Mouse (Mus musculus) layer of hippocampus, adult 11-12 months (tissue): ENCODE data around the gene Sh3rf1.

Experiments
- DNase-seq: peaks from one replicate; pipeline ENCODE4 v3.0.0; 2022; ENCODE audit warnings: low spot score

The Sh3rf1 gene

DNA sequence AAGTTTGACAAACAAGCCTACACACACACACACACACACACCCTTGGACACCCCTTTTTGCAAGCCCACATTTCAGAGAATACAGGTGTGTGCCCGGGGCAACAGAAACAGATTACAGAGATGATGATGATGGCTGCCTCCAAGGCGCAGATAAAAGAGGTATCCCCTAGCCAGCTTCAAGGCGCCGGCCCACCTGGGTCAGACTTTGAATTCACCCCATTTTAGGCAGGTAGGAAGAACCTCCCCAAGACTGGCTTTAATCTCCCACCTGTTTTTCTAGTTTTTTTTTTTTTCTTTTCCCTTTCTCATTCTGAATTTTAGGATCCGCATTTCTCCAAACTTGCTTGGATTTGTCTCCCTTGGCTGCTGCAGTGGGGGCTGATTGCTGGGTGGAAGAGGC lies 389 bp upstream of the Sh3rf1 start:
- no peak for DNase-seq

DNA sequence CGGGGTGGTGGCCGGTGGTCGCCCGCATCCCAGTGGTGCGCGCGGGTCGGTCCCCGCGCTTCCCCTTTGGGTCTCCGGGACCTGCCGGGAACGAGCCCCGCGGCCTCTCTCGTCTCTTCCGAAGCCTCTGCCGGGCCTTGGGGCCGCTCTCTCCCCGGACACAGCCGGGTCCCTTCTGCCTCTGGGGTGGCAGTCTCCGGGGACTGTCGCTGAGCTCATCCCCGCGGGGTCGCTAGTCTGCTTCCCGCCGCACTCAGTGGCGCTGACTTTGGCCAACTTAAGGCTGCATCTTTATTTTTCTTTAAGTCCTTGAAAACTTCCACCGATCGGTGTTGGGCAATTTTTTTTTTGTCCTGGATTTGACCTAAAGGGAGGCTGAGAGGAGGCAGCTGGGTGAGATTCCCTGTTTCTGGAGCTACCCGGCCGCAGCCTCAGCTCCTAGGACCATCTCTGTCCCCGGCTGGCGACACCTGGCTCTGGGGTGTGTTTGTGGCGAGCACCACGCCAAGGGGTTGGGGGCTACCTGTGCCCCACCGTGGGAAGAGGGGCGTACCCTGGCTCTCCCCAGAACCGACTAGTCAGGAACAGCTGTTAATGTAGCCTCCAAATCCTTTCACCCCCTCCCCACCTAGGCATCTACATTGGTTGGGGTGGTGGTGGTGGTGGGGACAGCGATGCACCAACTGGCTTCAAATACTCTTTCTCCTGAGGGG lies 864 bp downstream of the Sh3rf1 start:
- peak; percentile 35 for DNase-seq

GRCm38 (mm10) chr8:61225581-61226395 lies 2.1 kb downstream of the Sh3rf1 start:
- no peak for DNase-seq

GRCm38 (mm10) chr8:61226632-61227031 lies 3.0 kb downstream of the Sh3rf1 start:
- no peak for DNase-seq

DNA sequence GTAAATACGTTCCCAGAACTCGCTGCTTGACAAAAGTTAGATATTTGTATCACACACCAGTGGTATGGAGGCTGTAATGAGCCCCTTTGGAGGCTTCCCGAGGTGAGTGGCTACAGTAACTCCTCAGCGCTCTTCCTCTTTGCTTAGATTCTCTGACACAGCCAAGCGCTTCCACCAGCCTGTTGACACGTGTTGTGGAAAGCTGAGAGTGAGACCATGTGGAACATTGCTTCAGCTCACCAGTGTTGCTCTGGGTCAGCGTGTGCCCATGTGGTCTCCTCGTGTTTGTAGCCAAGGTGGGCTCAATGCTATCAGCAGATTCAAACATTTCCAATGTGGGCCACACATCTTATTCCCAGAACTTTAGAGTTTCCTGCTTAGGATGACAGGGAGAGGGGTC lies 5.0 kb downstream of the Sh3rf1 start:
- no peak for DNase-seq

- no peak for DNase-seq
Measured at GRCm38 (mm10) chr8:61229511-61230195, 6.0 kb downstream of the Sh3rf1 start.

DNA sequence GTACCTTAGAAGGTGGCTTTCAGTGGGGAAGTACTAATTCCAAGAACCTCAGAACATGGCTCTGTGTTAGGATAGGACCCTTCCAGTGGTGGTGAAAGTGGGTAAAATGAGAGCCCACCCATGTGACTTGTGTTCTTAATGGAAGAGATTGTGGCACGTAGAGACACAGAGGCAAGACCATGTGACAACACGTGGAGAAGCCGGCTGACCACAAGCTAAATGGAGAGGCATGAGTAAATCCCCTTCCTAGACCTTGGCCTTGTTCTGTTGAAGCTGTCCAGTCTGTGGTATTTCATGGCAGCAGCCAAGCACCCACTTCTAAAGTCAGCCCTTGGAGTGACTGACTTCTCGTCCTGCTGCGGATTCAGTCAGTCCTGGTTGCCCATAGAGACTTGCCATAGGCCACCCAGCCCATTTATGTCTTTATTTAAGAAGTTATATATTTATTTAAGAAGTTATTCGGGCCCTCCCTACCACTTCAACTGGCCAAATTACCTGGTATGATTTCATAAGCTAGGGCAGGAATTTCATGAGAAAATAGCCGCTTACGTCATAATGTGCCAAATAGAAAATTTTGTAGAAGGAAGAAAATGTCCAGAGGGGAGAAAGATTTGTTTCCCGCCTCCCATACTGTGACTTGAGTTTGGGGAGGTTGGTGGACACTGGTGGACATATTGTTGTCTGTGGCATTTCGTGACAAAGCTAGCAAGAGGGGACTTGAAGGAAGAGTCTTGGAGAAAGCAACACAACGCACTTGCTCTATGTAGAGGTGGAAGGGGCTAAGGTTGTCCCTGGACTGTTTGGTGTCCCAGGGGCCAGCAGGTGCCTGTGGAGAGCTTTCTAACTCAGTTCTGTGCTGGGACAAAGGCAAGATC lies 7.4 kb downstream of the Sh3rf1 start:
- DNase-seq, result no peak

GRCm38 (mm10) chr8:61235499-61235898 lies 11.8 kb downstream of the Sh3rf1 start:
- no peak for DNase-seq

DNA sequence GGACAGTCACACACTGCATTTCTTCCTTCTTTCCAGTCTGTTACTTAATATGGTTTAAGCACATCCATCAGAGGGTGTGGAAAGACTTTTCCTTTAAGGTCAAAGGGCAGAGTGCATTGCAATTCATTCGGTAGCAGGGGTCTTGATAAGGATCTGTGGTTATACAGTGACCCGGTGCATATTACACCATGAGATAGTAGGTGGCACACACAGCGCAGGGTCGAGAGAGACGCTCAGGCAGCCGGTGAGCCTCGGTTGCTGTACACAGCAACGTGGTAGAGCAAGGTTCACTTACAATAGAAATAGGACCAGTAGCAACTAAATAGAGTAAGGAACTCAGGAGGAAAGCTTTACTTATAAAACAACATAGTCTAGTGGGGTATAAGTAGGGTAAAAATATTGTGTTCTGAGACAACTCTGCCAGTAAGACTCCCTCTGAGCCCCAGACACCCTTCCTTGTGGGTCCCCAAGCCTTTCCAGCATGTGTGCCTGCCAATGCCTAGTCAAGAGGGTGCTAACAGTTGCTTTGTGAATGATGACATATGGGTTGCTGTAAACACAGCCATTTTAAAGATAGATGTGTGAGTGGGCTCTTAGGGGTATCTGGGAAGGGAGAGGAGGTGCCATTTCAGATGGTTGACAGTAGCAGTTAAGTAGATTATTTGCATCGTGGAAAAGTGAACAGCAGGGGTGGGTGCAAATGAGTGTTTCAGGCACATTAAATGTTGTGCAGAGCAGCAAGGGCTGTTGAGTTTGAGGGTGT lies 13.0 kb downstream of the Sh3rf1 start:
- DNase-seq, result no peak

- no peak for DNase-seq
Measured at GRCm38 (mm10) chr8:61239576-61239975, 15.9 kb downstream of the Sh3rf1 start.

DNA sequence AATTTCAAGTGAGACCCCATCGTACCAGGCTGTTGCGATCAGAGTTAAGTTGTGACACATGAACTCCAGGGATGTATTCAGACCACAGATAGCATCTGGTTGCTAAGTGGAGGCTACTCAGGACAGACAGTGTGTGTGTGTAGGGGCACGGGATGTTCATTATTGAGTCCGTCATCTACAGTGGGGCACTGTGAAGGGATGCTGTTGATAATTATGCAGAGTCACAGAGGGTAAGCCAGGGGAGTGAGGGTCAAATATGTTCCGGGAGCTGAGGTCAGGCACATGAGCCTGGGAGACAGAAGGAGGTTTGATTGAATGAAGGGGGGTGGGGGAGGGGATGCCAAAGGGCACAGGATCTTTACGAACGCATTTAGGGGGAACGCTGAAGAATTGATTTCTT lies 17.6 kb downstream of the Sh3rf1 start:
- DNase-seq, result no peak

GRCm38 (mm10) chr8:61242896-61243295 lies 19.2 kb downstream of the Sh3rf1 start:
- DNase-seq, result no peak

DNA sequence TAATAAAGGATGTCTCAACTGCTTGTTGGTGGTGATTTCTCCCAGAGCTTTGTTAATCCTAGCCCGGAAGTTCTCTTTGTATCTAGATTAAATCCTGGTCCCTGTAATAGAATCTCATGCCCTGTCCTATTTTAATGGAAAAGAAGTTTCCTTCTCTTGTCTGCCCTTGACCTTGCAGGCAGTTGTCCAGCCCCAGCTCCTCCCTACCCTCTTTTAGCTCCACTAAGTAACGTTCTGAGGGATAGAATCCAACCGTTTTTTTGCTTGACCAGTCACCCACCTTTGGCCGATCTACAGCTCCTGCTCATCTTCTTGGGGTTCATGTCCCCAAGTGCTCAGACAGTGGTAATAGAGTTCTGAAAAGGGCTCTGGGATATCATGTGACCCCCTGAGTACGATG lies 19.8 kb downstream of the Sh3rf1 start:
- DNase-seq, result no peak

- DNase-seq, result no peak
Measured at GRCm38 (mm10) chr8:61244157-61244556, 20.5 kb downstream of the Sh3rf1 start.

DNA sequence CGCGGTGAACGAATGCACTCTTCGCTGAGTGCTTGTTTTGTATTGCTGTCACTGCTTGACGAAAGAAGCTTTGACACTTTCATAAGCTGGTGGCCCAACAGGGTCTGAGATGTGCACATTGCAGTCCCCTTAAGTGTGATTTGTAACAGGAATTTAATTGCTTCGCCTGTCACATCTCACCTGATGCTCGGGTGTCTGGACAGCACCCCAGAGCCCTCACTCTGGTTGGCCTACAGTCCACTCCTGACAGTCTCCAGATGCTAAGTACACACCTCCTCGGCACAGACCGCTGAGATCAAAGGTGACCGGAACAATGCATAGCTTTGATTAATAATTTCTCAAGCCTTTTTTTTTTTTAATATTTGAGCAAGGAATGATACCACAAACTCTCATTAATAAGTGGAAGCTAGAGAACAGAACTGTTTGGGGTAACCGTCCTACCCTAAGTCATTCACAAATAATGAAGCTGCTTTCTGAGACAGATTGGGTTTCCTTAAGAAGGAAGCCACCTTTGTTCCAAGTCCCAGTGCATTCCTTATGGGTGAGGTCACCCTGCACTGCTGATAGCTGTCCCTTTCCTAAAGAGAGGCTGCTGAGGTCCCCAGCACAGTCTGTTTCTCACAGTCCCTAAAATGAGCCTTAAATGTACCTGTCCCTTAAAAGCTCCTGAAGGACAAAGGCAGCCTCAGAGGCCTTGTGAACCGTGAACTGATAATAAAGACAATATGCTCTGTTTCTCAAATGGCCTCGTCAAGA lies 23.8 kb downstream of the Sh3rf1 start:
- DNase-seq, result no peak

DNA sequence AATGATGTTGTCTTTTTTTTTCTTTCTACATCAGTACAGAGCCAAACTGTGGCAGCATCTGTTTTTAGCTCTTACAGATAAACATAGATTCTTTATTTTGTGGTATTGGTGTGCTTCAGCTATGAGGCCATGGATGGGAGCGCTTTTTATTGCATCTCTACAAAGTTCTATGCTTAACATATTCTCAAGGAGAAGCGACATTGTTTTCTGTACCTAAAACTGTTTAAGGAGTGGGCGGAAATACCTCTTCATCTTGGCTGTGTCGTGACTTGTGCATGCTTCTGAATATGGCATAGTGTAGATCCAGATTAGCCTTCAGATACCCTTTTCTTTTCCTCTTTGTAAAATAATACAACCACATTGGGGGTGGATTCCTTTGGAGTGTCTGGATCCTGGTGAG lies 25.8 kb downstream of the Sh3rf1 start:
- no peak for DNase-seq

DNA sequence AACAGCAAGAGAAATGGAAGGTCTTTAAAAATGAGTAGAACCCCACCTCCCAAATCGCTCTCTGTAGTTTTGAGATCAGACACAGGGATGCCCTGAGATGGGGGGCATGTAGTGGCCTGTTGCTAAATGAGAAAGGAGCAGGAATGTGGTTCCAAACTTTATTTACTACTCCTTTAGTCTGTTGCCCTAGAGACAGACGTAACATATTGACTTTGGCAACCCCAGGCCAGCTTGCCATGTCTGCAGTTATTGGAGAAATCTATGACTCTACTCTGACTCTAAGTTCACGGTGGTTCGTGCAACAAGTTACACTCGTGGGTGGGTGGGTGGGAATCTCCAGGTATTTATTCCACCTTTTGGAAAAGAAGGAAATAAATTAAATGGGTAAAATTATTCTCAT lies 30.5 kb downstream of the Sh3rf1 start:
- no peak for DNase-seq

- DNase-seq, result peak; percentile 58
Measured at GRCm38 (mm10) chr8:61258828-61259227, 35.2 kb downstream of the Sh3rf1 start.

GRCm38 (mm10) chr8:61259526-61259925 lies 35.9 kb downstream of the Sh3rf1 start:
- peak; percentile 71 for DNase-seq

- no peak for DNase-seq
Measured at GRCm38 (mm10) chr8:61260530-61260929, 36.9 kb downstream of the Sh3rf1 start.
